Mouse (Mus musculus): ENCODE measurements around the gene Adamtsl5. TPM values are rescaled to one million over a fixed set of nuclear protein-coding genes. Genes with fewer than 3 reads are reported as not detected.

Gene Adamtsl5
- polyA plus RNA-seq, 1 experiment, result 27.2 TPM

- TF ChIP-seq GATA1 (IDR thresholded peaks at IDR 0.05; ENCODE audit: borderline replicate concordance, low read length) (no peak), FLI1 (IDR thresholded peaks at IDR 0.05; ENCODE audit: low read length) (no peak)
Measured at GRCm38 (mm10) chr10:80374063-80374462, 25.9 kb upstream of the Adamtsl5 start.

DNA sequence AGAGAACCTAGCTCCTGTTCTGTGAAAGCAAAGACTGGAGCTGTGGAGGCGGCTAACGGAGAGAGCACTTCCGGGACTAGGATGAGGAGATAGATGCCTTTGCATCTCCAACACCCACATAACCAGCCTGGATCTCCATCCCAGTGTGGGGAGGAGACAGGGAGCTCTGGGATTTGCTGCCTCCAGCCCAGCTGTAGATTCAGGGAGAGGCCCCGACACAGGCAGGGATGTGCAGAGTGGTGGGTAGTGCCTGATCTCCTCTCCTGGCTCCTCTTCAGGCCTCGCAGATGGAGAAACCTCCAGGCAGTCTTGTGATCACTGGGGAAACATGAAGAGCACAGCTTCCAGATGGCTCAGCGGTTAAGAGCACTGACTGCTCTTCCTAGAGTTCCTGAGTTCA, 24.5 kb upstream of the Adamtsl5 start:
- Histone ChIP-seq H3K4me1 (peaks cover 23% of the 10 kb centered on the region), H3K4me3 (replicated peaks) (no peak overlapping the region), H3K9me3 (peaks cover 13% of the 10 kb centered on the region), H3K36me3 (replicated peaks; ENCODE audit: low read length) (no peaks in the 10 kb centered on the region), H3K27me3 (replicated peaks) (peaks cover 29% of the 10 kb centered on the region)
- TF ChIP-seq FLI1 (IDR thresholded peaks at IDR 0.05; ENCODE audit: low read length), result no peak
- no peak for TF ChIP-seq GATA1 (IDR thresholded peaks at IDR 0.05; ENCODE audit: borderline replicate concordance, low read length)

More at GRCm38 (mm10) chr10:80374063-80374462, 25.9 kb upstream of the Adamtsl5 start:
- H3K27me3 ChIP-seq (replicated peaks), result peaks cover 27% of the 10 kb centered on the region
- peaks cover 7% of the 10 kb centered on the region; the same call in 1 of the 2 replicates for H3K9me3 ChIP-seq
- no peaks in the 10 kb centered on the region for H3K36me3 ChIP-seq (replicated peaks; ENCODE audit: low read length)
- peaks cover 22% of the 10 kb centered on the region for H3K4me1 ChIP-seq
- no peak overlapping the region for H3K4me3 ChIP-seq (replicated peaks)

DNA sequence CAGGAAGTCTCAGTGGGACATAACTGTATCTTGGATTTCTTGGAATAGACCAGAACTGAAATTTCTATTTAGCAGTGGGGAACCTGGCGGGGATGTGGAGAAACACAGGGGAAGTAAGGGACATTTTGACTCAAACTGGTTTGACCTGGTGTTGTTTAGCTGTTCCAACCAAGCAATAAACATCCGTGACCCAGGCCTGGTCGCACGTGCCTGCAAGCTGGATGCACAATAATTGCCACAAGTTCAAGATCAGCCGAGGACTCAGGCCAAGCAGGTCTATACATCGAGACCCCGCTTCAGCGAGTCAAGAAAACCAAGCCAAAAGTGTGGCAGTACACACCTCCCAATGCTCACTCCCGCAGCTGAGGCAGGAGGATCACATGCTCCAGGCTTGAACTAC, 23.8 kb upstream of the Adamtsl5 start:
- Histone ChIP-seq H3K27me3 (replicated peaks) (peaks cover 36% of the 10 kb centered on the region), H3K9me3 (peaks cover 9% of the 10 kb centered on the region), H3K4me1 (peaks cover 27% of the 10 kb centered on the region), H3K36me3 (replicated peaks; ENCODE audit: low read length) (no peaks in the 10 kb centered on the region), H3K4me3 (replicated peaks) (no peak overlapping the region)
- TF ChIP-seq GATA1 (IDR thresholded peaks at IDR 0.05; ENCODE audit: borderline replicate concordance, low read length) (no peak), FLI1 (IDR thresholded peaks at IDR 0.05; ENCODE audit: low read length) (no peak)

- no peak overlapping the region for H3K4me3 ChIP-seq (replicated peaks)
- peaks cover 13% of the 10 kb centered on the region for H3K9me3 ChIP-seq
- H3K27me3 ChIP-seq (replicated peaks), result peaks cover 41% of the 10 kb centered on the region
- no peaks in the 10 kb centered on the region for H3K36me3 ChIP-seq (replicated peaks; ENCODE audit: low read length)
- peaks cover 27% of the 10 kb centered on the region for H3K4me1 ChIP-seq
- TF ChIP-seq FLI1 (IDR thresholded peaks at IDR 0.05; ENCODE audit: low read length) (no peak), GATA1 (IDR thresholded peaks at IDR 0.05; ENCODE audit: borderline replicate concordance, low read length) (no peak)
Measured at GRCm38 (mm10) chr10:80371411-80371966, 23.3 kb upstream of the Adamtsl5 start.

GRCm38 (mm10) chr10:80369995-80370747, 22.0 kb upstream of the Adamtsl5 start:
- peaks cover 15% of the 10 kb centered on the region for H3K9me3 ChIP-seq
- peaks cover 27% of the 10 kb centered on the region for H3K4me1 ChIP-seq
- TF ChIP-seq GATA1 (IDR thresholded peaks at IDR 0.05; ENCODE audit: borderline replicate concordance, low read length) (no peak), FLI1 (IDR thresholded peaks at IDR 0.05; ENCODE audit: low read length) (no peak)
- no peak overlapping the region for H3K4me3 ChIP-seq (replicated peaks)
- H3K27me3 ChIP-seq (replicated peaks), result peaks cover 52% of the 10 kb centered on the region
- no peaks in the 10 kb centered on the region for H3K36me3 ChIP-seq (replicated peaks; ENCODE audit: low read length)

DNA sequence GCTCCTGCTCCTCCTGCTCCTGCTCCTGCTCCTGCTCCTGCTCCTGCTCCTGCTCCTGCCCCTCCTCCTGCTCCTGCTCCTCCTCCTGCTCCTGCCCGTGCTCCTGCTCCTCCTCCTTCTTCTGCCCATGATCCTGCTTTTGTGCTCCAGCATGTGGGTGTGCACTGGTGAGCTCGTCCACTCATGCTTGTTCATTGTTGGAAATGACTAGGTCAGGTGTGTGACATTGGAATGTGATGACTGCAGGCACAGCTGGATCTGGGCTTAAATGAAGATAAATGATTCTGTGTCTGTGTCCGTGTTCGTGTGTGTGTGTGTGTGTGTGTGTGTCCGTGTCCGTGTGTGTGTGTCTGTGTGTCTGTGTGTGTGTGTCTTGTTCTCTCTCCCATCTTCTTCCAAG, 20.2 kb upstream of the Adamtsl5 start:
- TF ChIP-seq FLI1 (IDR thresholded peaks at IDR 0.05; ENCODE audit: low read length) (no peak), GATA1 (IDR thresholded peaks at IDR 0.05; ENCODE audit: borderline replicate concordance, low read length) (no peak)
- Histone ChIP-seq H3K4me3 (replicated peaks) (no peak overlapping the region), H3K9me3 (peaks cover 15% of the 10 kb centered on the region), H3K36me3 (replicated peaks; ENCODE audit: low read length) (no peaks in the 10 kb centered on the region), H3K4me1 (peaks cover 27% of the 10 kb centered on the region), H3K27me3 (replicated peaks) (peaks cover 69% of the 10 kb centered on the region)

GRCm38 (mm10) chr10:80367954-80368353, 19.7 kb upstream of the Adamtsl5 start:
- H3K4me3 ChIP-seq (replicated peaks), result peak overlapping the region; percentile 59
- no peaks in the 10 kb centered on the region for H3K36me3 ChIP-seq (replicated peaks; ENCODE audit: low read length)
- TF ChIP-seq GATA1 (IDR thresholded peaks at IDR 0.05; ENCODE audit: borderline replicate concordance, low read length), result no peak
- no peak for TF ChIP-seq FLI1 (IDR thresholded peaks at IDR 0.05; ENCODE audit: low read length)
- peaks cover 17% of the 10 kb centered on the region for H3K9me3 ChIP-seq
- peaks cover 69% of the 10 kb centered on the region for H3K27me3 ChIP-seq (replicated peaks)
- H3K4me1 ChIP-seq, result peaks cover 27% of the 10 kb centered on the region

GRCm38 (mm10) chr10:80365736-80366135, 17.5 kb upstream of the Adamtsl5 start:
- Histone ChIP-seq H3K27me3 (replicated peaks) (peaks cover 76% of the 10 kb centered on the region), H3K9me3 (peaks cover 27% of the 10 kb centered on the region)
- TF ChIP-seq FLI1 (IDR thresholded peaks at IDR 0.05; ENCODE audit: low read length), result no peak
- TF ChIP-seq GATA1 (IDR thresholded peaks at IDR 0.05; ENCODE audit: borderline replicate concordance, low read length), result no peak

GRCm38 (mm10) chr10:80363734-80364133, 15.5 kb upstream of the Adamtsl5 start:
- Histone ChIP-seq H3K4me1 (peaks cover 9% of the 10 kb centered on the region; the same call in 1 of the 2 replicates), H3K4me3 (replicated peaks) (no peak overlapping the region), H3K9me3 (peaks cover 26% of the 10 kb centered on the region), H3K36me3 (replicated peaks; ENCODE audit: low read length) (no peaks in the 10 kb centered on the region), H3K27me3 (replicated peaks) (peaks cover 88% of the 10 kb centered on the region)
- TF ChIP-seq FLI1 (IDR thresholded peaks at IDR 0.05; ENCODE audit: low read length), result no peak
- no peak for TF ChIP-seq GATA1 (IDR thresholded peaks at IDR 0.05; ENCODE audit: borderline replicate concordance, low read length)

More at GRCm38 (mm10) chr10:80365736-80366135, 17.5 kb upstream of the Adamtsl5 start:
- peaks cover 12% of the 10 kb centered on the region; the same call in 1 of the 2 replicates for H3K4me1 ChIP-seq
- no peak overlapping the region for H3K4me3 ChIP-seq (replicated peaks)
- no peaks in the 10 kb centered on the region for H3K36me3 ChIP-seq (replicated peaks; ENCODE audit: low read length)

All from megakaryocyte, embryonic 14.5 days (primary cell).